8 mouse cellular contexts compared by ENCODE assay signal in genomic region chr9:114368471-114368858, GRCm38 (mm10). TPM values are rescaled to one million over a fixed set of nuclear protein-coding genes. Genes with fewer than 3 reads are reported as not detected.
A peak's percentile ranks its signal among the peaks of the same experiment; 100 is the strongest.
DNase-seq lines count a peak whose midpoint lies in the region; ATAC-seq and TF ChIP-seq lines count a peak whose summit lies in the region.

No protein-coding gene starts in this region.

- H3K4me2 ChIP-seq in liver, embryonic 15.5 days = peak overlapping the region; percentile 76

- peak overlapping the region; percentile 25; the same call in 1 of the 2 replicates for H3K9ac ChIP-seq in liver, embryonic 15.5 days

- H3K4me3 ChIP-seq in thymus, adult 2 months (ENCODE audit: control insufficient read depth, insufficient read depth, low read length) = peak overlapping the region; percentile 60
- peak overlapping the region; percentile 52 for H3K4me3 ChIP-seq in liver, embryonic 15.5 days (replicated peaks)

- ATAC-seq in liver, embryonic 15.5 days (ENCODE audit: insufficient read depth) = no peak

- DNase-seq in embryo, embryonic 10 days (ENCODE audit: low spot score) = peak; percentile 12
- DNase-seq in embryo, embryonic 10.5 days (ENCODE audit: low spot score) = no peak
- no peak for DNase-seq in thymus, adult 2 months
- DNase-seq in thymus, postnatal 36 days = no peak
- no peak for DNase-seq in ovary, postnatal 36 days (ENCODE audit: low spot score)
- DNase-seq in urinary bladder, adult 18-20 months (ENCODE audit: low spot score in 2 of 2) = no peak
- DNase-seq in natural killer cell, adult 2 months (ENCODE audit: low spot score in 2 of 2) = no peak

- 8% methylated on average over 12 of the region's 12 CpGs for WGBS in thymus, adult 2 months
- WGBS in liver, embryonic 15.5 days (ENCODE audit: insufficient replicate concordance) = 11% methylated on average over 12 of the region's 12 CpGs

- H3K9me3 ChIP-seq in liver, embryonic 15.5 days (replicated peaks) = no peaks in the 10 kb centered on the region

- no peaks in the 10 kb centered on the region for H3K36me3 ChIP-seq in thymus, adult 2 months (ENCODE audit: control insufficient read depth, insufficient read depth, low read length)
- H3K36me3 ChIP-seq in liver, embryonic 15.5 days (replicated peaks) = no peaks in the 10 kb centered on the region

- H3K27ac ChIP-seq in thymus, adult 2 months (ENCODE audit: control insufficient read depth, insufficient read depth, low read length) = peak overlapping the region; percentile 11; the same call in 1 of the 2 replicates
- no peak overlapping the region for H3K27ac ChIP-seq in liver, embryonic 15.5 days (replicated peaks)

- H3K4me1 ChIP-seq in thymus, adult 2 months (replicated peaks; ENCODE audit: control insufficient read depth, insufficient read depth, low read length) = peaks cover 3% of the 10 kb centered on the region
- 0 out of 2 replicates have a peak, but pooled peaks cover 5% of the 10 kb centered on the region for H3K4me1 ChIP-seq in liver, embryonic 15.5 days (replicated peaks)

- TF ChIP-seq POLR2A in thymus, adult 2 months (IDR thresholded peaks at IDR 0.05; ENCODE audit: control insufficient read depth, extremely low read depth, insufficient read depth, low read length, poor library complexity) = no peak

- no peaks in the 10 kb centered on the region for H3K27me3 ChIP-seq in thymus, adult 2 months (ENCODE audit: control insufficient read depth, insufficient read depth, low read length)
- H3K27me3 ChIP-seq in liver, embryonic 15.5 days = peaks cover 10% of the 10 kb centered on the region; the same call in 1 of the 2 replicates

- no peak for TF ChIP-seq CTCF in thymus, adult 2 months (IDR thresholded peaks at IDR 0.05; ENCODE audit: borderline replicate concordance, control insufficient read depth, extremely low read depth, insufficient read depth, low read length, poor library complexity)

RNA-seq across cellular contexts. Expression of gene Crtap, which starts 22.0 kb away (rescaled TPM):
- polyA plus RNA-seq in thymus, adult 2 months (2012; rRNA removed) = 33.8 and 34.0 TPM in 2 replicates
- polyA plus RNA-seq in liver, embryonic 15.5 days (2015; fragmentation: Nextera tagmentation; extraction: Ambion mirVana) = 19.3 and 20.6 TPM in 2 replicates

RNA-seq across cellular contexts. Expression of gene Glb1, which starts 32.4 kb away (rescaled TPM):
- 55.3 and 59.5 TPM in 2 replicates for polyA plus RNA-seq in thymus, adult 2 months (2012; rRNA removed)
- polyA plus RNA-seq in liver, embryonic 15.5 days (2015; fragmentation: Nextera tagmentation; extraction: Ambion mirVana) = 13.5 and 14.9 TPM in 2 replicates

RNA-seq across cellular contexts. Expression of gene Tmppe, which starts 32.4 kb away (rescaled TPM):
- polyA plus RNA-seq in thymus, adult 2 months (2012; rRNA removed) = 23.8 and 25.4 TPM in 2 replicates
- 2.3 and 2.7 TPM in 2 replicates for polyA plus RNA-seq in liver, embryonic 15.5 days (2015; fragmentation: Nextera tagmentation; extraction: Ambion mirVana)

RNA-seq across cellular contexts. Expression of gene Bcl2a1c, which starts 38.5 kb away (rescaled TPM):
- polyA plus RNA-seq in thymus, adult 2 months (2012; rRNA removed) = not detected in 2 replicates
- polyA plus RNA-seq in liver, embryonic 15.5 days (2015; fragmentation: Nextera tagmentation; extraction: Ambion mirVana) = not detected in 2 replicates
